Mouse (Mus musculus) stomach, postnatal 0 days (tissue): ENCODE measurements around the gene Dnah5.

Source experiments
- CTCF ChIP-seq: IDR thresholded peaks from 2 replicates; pipeline ENCODE4 v1.5.1; 2016; ENCODE audit warnings: antibody characterized with exemption, low read depth, mild to moderate bottlenecking, moderate library complexity
- EP300 ChIP-seq: optimal IDR thresholded peaks from 2 replicates; pipeline ENCODE3; 2016; ENCODE audit warnings: antibody characterized with exemption

DNA sequence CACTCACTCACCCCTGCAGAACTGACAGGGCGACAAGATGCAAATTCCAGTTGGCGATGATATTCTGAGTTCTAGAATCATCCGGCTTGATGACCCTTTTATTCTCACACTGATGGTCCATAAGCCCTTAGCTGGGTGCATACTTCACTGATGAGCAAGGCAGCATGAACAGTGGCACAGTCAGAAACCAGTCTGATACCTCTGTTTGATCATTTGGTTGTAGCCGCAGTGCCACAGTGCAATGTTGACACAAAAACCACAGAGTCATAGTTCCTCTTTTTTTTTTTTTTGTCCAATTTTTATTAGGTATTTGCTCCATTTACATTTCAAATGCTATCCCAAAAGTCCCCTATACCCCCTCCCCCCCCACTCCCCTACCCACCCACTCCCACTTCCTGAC lies 95.9 kb downstream of the Dnah5 start:
- TF ChIP-seq EP300: no peak
- TF ChIP-seq CTCF: no peak
